Mouse (Mus musculus): ENCODE measurements at regions not wholly inside any gene's neighbourhood (a gene's known extent, or its start where the extent isn't known, plus 50 kb on each side); places are given as distances from the start of the nearest gene placed in this dataset.

GRCm38 (mm10) chr2:103143985-103144384 is 70.5 kb downstream of the Apip start:
- DNase-seq = no peak

DNA sequence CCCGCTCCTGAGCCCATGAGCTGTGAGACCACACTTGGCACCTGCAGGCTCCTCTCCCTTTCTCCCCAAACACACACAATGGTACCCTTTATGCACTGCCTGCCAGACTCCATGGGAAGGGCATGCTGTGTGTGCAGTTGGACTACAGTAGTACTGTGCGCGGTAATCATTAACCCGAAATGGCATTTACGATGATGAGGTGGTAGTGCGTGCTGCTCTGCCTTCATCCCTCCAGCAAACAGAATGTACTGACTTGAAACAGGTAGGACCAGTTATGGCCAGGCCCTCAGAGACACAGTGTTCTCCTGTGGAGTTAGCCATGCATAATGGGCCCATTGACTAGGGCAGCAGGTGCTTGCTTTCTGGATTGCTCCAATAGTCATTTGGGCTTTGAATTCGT is 70.9 kb downstream of the Apip start:
- no peak for DNase-seq

GRCm38 (mm10) chr2:103145058-103145457 is 71.6 kb downstream of the Apip start:
- DNase-seq = no peak

DNA sequence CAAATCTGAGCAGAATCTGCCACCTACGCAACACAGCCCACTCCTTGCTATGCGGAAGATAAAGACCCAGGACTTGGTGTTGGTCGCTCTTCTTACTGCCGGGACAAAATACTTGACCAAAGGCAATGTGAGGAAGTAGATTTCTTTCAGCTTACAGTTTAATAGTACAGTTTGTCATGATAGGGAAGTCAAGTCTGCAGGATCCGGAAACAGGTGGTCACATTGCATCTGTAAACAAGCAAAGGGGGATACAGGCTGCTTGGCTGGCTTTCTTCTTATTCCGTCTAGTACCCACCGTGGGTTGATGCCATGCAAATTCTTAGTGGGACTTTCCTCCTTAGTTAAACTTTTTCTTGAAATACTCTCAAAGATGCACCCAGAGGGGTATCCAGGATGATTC is 72.7 kb downstream of the Apip start:
- DNase-seq = no peak

GRCm38 (mm10) chr2:103153261-103153660 is 79.8 kb downstream of the Apip start:
- no peak for DNase-seq

DNA sequence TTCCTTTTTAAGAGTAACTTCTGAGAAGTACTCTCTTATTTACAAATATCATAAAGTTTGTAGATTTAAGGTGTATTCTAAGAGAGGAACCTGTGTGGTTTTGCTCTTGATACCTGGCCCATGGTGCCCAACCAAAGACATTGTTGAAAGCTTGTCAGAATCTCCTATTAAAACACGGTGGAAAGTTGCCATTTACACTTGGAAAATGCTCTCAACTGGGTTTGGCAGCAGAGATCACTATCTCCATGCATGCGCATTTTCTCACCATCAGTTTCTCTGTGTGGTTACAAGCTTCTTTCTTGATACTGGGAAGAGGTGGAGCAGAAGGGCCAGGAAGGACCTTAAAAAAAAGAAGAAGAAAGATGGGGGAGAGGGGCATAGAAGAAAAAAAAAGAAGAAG is 94.3 kb downstream of the Apip start:
- no peak for DNase-seq

- no peak for DNase-seq
Observed at GRCm38 (mm10) chr2:103168266-103168665, 94.8 kb downstream of the Apip start.

GRCm38 (mm10) chr2:103177361-103177760 is 103.9 kb downstream of the Apip start:
- no peak for DNase-seq

DNA sequence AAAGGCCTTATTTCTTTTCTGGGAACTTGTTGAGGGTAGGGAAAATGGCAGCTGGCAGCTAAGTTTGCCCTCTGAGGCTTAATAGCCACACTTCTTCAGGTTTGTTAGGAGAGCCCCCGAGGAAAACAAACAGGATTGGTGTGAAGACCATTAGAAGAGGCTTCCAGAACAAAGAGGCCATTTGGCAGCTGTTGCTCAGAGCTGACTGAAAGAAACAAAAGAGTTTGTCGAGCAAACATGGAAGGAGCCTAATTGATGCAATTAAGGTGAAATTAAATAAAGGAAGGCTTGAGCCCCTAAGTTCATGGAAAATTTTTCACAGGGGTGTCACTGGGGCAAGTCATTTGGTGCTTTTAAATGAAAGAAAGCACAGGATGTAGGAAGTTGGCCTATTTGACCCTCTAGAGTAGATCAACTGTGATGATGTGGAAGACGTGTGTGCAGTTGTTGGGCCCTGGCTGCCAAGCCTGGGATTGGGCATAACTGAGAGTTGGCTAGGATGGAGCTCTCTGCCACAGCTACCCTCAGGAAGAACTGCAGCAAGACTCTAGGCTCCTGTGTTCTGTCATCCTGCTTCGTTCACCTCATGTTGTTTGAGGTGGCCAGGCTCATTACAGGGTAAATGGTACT is 106.9 kb downstream of the Apip start:
- DNase-seq = peak; percentile 29

DNA sequence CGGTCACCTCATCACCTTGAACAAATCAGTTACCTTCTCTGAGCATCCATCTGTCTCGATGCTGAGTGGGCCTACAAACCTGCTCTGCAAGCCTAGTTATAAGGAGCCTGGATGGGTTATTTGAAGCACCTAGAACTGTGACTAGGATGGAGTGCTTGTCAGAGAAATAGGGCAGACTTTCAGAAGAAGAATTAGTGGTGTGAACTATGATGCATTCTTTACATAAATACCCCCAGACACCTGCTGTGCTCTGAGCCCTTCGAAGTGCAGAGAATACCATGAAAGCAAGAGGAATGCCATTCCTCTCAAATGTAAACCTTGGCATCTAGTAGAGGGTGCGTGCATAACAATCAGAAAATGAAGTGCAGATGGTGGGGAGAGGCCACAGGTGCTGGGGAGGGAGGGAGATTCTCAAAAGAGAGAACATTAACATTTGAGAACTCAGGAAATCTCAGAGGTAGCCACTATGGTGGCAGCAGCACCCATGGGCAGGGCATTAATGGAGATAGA is 113.3 kb downstream of the Apip start:
- no peak for DNase-seq

- DNase-seq = no peak
Observed at GRCm38 (mm10) chr2:103192591-103192990, 110.5 kb downstream of the Ehf start.

GRCm38 (mm10) chr2:103200313-103200712 is 102.8 kb downstream of the Ehf start:
- peak; percentile 21 for DNase-seq

- DNase-seq = peak; percentile 37
Observed at GRCm38 (mm10) chr2:103205046-103205445, 98.0 kb downstream of the Ehf start.

GRCm38 (mm10) chr2:103208370-103208769 is 94.7 kb downstream of the Ehf start:
- no peak for DNase-seq

DNA sequence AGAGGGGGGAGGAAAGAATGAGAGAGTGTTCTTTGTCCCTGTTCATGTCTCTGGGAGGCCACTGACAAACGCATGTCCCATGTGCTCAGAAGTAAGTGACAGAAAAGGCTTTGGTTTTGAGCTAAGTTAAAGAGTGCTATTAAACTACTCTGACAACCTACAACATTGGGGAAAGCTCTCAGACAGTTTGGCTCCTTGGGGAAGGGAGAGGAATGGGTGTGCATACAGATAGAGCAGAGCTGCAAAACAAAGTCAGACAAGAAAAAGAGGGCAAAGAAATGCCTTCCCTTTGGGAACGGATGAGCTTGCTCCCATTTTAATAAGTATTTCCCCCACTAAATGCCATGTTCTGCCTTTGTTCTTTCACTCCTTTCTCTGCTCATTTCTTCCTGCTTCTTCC is 94.0 kb downstream of the Ehf start:
- no peak for DNase-seq

- DNase-seq = no peak
Observed at GRCm38 (mm10) chr2:103209512-103209981, 93.5 kb downstream of the Ehf start.

DNA sequence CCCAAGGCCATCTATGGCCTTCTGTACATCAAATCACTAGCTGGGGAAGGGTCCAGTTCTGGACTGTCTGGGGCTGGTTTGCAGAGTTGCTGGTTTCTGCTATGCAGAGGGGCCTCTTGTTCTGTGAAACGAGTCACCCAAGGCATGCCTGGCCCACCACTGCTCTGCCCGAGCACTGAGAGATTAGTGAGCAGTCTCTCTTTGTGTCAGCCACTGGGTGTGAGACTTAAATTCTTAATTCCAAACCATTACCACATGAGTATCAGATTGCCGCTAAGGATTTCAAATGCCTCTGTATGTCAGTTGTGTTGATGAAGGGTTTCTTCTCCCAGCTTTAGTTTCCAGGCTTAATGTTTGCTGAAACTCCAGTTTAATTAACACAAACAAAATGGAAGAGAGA is 91.9 kb downstream of the Ehf start:
- DNase-seq = no peak

Measured in heart, adult 11 months (tissue).